Mouse (Mus musculus) CD4-positive helper T cell, adult 2 months (primary cell): ENCODE data around the gene Anxa2.

Experiments used
- DNase-seq: peaks from one replicate; pipeline ENCODE4 v3.0.0-alpha.2; 2012; ENCODE audit warnings: low read depth, missing footprints, low spot score

Gene Anxa2

DNA sequence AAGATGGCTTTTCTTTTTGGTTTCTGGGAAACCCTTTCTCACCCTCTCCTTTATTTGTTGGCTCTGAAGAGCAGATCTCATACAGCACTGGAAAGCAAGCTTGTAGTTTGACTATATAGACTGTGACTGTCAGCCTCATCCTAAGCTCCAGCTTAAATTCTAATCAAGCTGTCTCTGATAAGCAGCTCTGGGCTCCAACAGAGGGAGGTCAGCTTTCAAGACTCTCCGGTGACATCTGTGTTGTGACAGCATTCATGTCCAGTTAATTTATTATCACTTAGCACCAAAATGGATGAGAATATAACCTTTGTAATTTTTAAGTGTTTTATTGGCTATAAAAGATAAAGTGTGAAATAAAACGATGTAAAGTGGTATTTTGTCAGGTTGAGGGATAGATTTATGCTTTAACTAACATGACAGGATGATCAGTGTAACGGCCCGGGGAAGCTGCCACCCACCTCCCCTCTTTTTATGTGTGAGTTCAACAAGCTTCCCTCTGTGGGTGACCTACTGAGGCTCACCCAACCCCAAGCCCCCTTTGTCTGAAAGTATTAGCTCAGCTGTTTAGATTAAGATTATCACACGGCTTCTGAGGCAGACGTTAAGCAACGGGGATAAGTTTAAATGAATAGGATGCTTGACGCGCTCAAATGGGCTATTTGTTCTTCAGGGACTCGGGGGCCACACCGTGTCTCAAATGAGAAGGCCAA, 58.6 kb downstream of the Anxa2 start:
- no peak for DNase-seq

GRCm38 (mm10) chr9:69512726-69513125, 59.3 kb downstream of the Anxa2 start:
- no peak for DNase-seq

DNA sequence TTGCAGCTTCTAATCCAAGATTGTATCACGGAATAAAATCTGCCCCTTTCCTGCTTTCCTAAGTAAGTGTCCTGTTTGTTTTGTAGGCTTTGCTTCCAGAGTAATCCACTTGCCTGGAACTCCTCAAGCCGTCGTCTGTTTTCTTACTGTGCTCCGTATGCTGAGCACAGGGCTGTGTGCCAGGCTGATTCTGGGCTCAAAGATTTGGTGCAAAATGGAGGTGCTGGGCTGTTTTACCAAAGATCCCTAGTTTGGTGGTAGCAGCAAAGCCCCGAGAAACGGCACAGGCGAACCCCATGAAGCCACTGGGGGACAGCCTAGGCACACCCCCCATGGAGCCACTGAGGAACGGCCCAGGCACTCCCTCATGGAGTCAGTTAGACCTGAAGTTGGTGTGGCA, 60.8 kb downstream of the Anxa2 start:
- no peak for DNase-seq

- no peak for DNase-seq
Observed at GRCm38 (mm10) chr9:69515416-69515815, 62.0 kb downstream of the Anxa2 start.

DNA sequence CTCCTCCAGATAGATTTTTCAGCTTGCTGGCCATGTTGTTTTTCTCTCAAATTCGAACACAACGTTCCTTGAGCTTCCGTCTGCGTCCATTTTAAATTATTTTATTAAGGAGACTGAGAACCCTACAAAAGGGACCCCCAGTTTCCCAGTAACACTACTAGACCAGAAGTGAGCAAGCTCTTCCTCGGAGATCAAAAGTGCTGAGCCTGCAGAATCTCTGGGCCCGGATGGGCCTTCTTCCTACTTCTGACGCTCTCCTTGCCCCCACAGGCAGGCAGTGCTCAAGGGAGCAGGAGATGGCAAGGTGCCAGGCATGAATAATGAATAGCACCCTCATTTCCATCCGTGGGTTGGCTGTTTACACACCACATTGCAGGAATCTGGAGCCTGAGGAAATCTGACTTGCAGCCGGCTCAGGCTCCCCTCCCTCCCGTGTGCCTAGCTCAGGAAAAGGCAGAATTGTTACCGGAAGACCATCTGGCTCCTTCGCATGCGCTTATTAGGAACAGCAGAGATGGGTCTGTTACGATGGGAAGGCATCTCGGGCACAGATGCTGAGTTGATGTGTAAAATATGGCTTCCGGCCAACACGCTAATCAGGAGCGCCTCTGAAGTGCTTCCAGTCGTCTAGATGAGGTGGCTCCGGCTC, 64.1 kb downstream of the Anxa2 start:
- DNase-seq, result no peak
